Mouse (Mus musculus) intestine, embryonic 16.5 days (tissue): Measurements from ENCODE around the gene Ptprn. TPM values are rescaled to one million over a fixed set of nuclear protein-coding genes. Genes with fewer than 3 reads are reported as not detected.
A peak's percentile ranks its signal among the peaks of the same experiment; 100 is the strongest.
"Not testable (repeated sequence)": the region's sequence is repeated elsewhere in the genome, so short reads cannot be mapped to it uniquely, and the experiment has no call there.

Experiments
- ATAC-seq: fragments of 200-750 bp; cut with Nextera tagmentation; 2 replicates; pipeline ENCODE4 v1.8.0; 2017; ENCODE audit warnings: moderate TSS enrichment, moderate library complexity
- H3K27ac ChIP-seq: fragments of 300-500 bp; sonication (generic); 2 replicates; pipeline ENCODE4 v1.5.1; 2014; ENCODE audit warnings: mild to moderate bottlenecking, low read length
- H3K27me3 ChIP-seq: fragments of 300-500 bp; sonication (generic); replicated peaks from 2 replicates; pipeline ENCODE4 v1.6.1; 2014; ENCODE audit warnings: low read length, control low read depth, mixed read lengths; ENCODE audit not compliant: control insufficient read depth, insufficient read depth
- H3K36me3 ChIP-seq: fragments of 300-500 bp; sonication (generic); 2 replicates; pipeline ENCODE4 v1.6.1; 2014; ENCODE audit warnings: low read length, control low read depth; ENCODE audit not compliant: control insufficient read depth, insufficient read depth
- H3K4me1 ChIP-seq: fragments of 300-500 bp; sonication (generic); 2 replicates; pipeline ENCODE4 v1.6.1; 2014; ENCODE audit warnings: low read length, control low read depth, mixed read lengths; ENCODE audit not compliant: control insufficient read depth, insufficient read depth
- H3K4me2 ChIP-seq: fragments of 300-500 bp; sonication (generic); 2 replicates; pipeline ENCODE4 v1.6.1; 2014; ENCODE audit warnings: low read depth, low read length, control low read depth
- H3K4me3 ChIP-seq: fragments of 300-500 bp; sonication (generic); 2 replicates; pipeline ENCODE4 v1.5.1; 2014; ENCODE audit warnings: mild to moderate bottlenecking, low read length
- H3K9ac ChIP-seq: fragments of 300-500 bp; sonication (generic); 2 replicates; pipeline ENCODE4 v1.6.1; 2014; ENCODE audit warnings: low read depth, low read length
- H3K9me3 ChIP-seq: fragments of 300-500 bp; sonication (generic); 2 replicates; pipeline ENCODE4 v1.6.1; 2016; ENCODE audit warnings: low read length, control low read depth; ENCODE audit not compliant: control insufficient read depth
- WGBS: fragments of 180-500 bp; shearing (Covaris S2); extraction: QIAGEN DNeasy Blood & Tissue Kit; methylation state at CpG from one replicate; pipeline ENCODE4 v1.1.7; 2014; 5-methylcytosine and 5-hydroxymethylcytosine counted together
- polyA plus RNA-seq: library from polyadenylated mRNA; unstranded; fragments of >200 nt; fragmentation: Nextera tagmentation; extraction: Ambion mirVana; gene quantifications from 2 replicates; pipeline ENCODE4 v1.2.1, GENCODE M21; 2015

Ptprn gene
- polyA plus RNA-seq, 1 experiment from 2014 or later, result 2.9 TPM

- Histone ChIP-seq H3K4me3 (no peak overlapping the region), H3K4me2 (no peak overlapping the region), H3K36me3 (peaks cover 9% of the 10 kb centered on the region; the same call in 1 of the 2 replicates), H3K9ac (no peak overlapping the region), H3K27ac (no peak overlapping the region), H3K27me3 (no peaks in the 10 kb centered on the region), H3K4me1 (peaks cover 8% of the 10 kb centered on the region), H3K9me3 (no peaks in the 10 kb centered on the region)
- peak; percentile 5; the same call in 1 of the 2 replicates for ATAC-seq
- WGBS, result 90% methylated on average over 12 of the region's 12 CpGs
Measured at GRCm38 (mm10) chr1:75244175-75244826, 20.0 kb downstream of the Ptprn start.

GRCm38 (mm10) chr1:75243411-75243810 is 20.9 kb downstream of the Ptprn start:
- no peak for ATAC-seq
- H3K36me3 ChIP-seq, result peaks cover 9% of the 10 kb centered on the region; the same call in 1 of the 2 replicates
- H3K9me3 ChIP-seq, result no peaks in the 10 kb centered on the region
- H3K4me1 ChIP-seq, result peaks cover 8% of the 10 kb centered on the region
- no peak overlapping the region for H3K9ac ChIP-seq
- no peak overlapping the region for H3K4me2 ChIP-seq
- no peaks in the 10 kb centered on the region for H3K27me3 ChIP-seq
- no peak overlapping the region for H3K27ac ChIP-seq
- 88% methylated on average over 14 of the region's 14 CpGs for WGBS
- H3K4me3 ChIP-seq, result no peak overlapping the region

GRCm38 (mm10) chr1:75239591-75239990 is 24.7 kb downstream of the Ptprn start:
- H3K27me3 ChIP-seq, result no peaks in the 10 kb centered on the region
- peaks cover 5% of the 10 kb centered on the region for H3K4me1 ChIP-seq
- no peak overlapping the region for H3K4me2 ChIP-seq
- no peak overlapping the region for H3K4me3 ChIP-seq
- H3K27ac ChIP-seq, result no peak overlapping the region
- H3K36me3 ChIP-seq, result peaks cover 9% of the 10 kb centered on the region; the same call in 1 of the 2 replicates
- no peak overlapping the region for H3K9ac ChIP-seq
- ATAC-seq, result no peak
- whole genome bisulfite sequencing, result 81% methylated on average over 10 of the region's 10 CpGs
- no peaks in the 10 kb centered on the region for H3K9me3 ChIP-seq

- WGBS, result under 1% methylated on average over 64 of the region's 64 CpGs
Measured at GRCm38 (mm10) chr1:75236117-75237050, 27.9 kb downstream of the Ptprn start, which contains the start of gene Dnajb2. Gene Dnajb2, plus strand, starts transcription at chr1:75236406.

GRCm38 (mm10) chr1:75234606-75235005 is 29.7 kb downstream of the Ptprn start:
- peaks cover 7% of the 10 kb centered on the region for H3K4me1 ChIP-seq

More at GRCm38 (mm10) chr1:75236117-75237050, 27.9 kb downstream of the Ptprn start, which contains the start of gene Dnajb2:
- peak within 1 kb of the TSS; percentile 62 for H3K4me3 ChIP-seq
- H3K27ac ChIP-seq, result peak within 1 kb of the TSS; percentile 84
- no peaks in the 10 kb centered on the region for H3K9me3 ChIP-seq
- 0 out of 2 replicates have a peak, but pooled peaks cover 2% of the 10 kb centered on the region for H3K36me3 ChIP-seq
- peak; percentile 94 for ATAC-seq
- H3K4me2 ChIP-seq, result peak within 1 kb of the TSS; percentile 68
- H3K4me1 ChIP-seq, result peaks cover 7% of the 10 kb centered on the region
- H3K27me3 ChIP-seq, result no peaks in the 10 kb centered on the region; the same call in 1 of the 2 replicates
- peak within 1 kb of the TSS; percentile 72 for H3K9ac ChIP-seq

GRCm38 (mm10) chr1:75232489-75232888 is 31.8 kb downstream of the Ptprn start:
- H3K4me2 ChIP-seq, H3K27me3 ChIP-seq, H3K9ac ChIP-seq, H3K4me1 ChIP-seq, H3K4me3 ChIP-seq, H3K27ac ChIP-seq, ATAC-seq, H3K9me3 ChIP-seq, H3K36me3 ChIP-seq: not testable (repeated sequence)
- 71% methylated on average over 4 of the region's 4 CpGs for WGBS

More at GRCm38 (mm10) chr1:75234606-75235005, 29.7 kb downstream of the Ptprn start:
- Histone ChIP-seq H3K36me3 (no peaks in the 10 kb centered on the region), H3K9me3 (no peaks in the 10 kb centered on the region), H3K27me3 (no peaks in the 10 kb centered on the region; the same call in 1 of the 2 replicates), H3K4me3 (no peak overlapping the region), H3K9ac (no peak overlapping the region), H3K27ac (no peak overlapping the region), H3K4me2 (no peak overlapping the region)
- ATAC-seq, result no peak; the same call in 1 of the 2 replicates
- WGBS, result 3% methylated on average over 8 of the region's 8 CpGs

GRCm38 (mm10) chr1:75231664-75232152 is 32.6 kb downstream of the Ptprn start, which contains the start of gene A630095N17Rik:
Gene A630095N17Rik, minus strand, starts transcription at chr1:75232102.
- Histone ChIP-seq H3K4me1 (peaks cover 5% of the 10 kb centered on the region; the same call in 1 of the 2 replicates), H3K9ac (no peak within 1 kb of the TSS), H3K4me2 (no peak within 1 kb of the TSS), H3K36me3 (no peaks in the 10 kb centered on the region), H3K27me3 (no peaks in the 10 kb centered on the region; the same call in 1 of the 2 replicates), H3K4me3 (no peak within 1 kb of the TSS), H3K9me3 (no peaks in the 10 kb centered on the region), H3K27ac (no peak within 1 kb of the TSS)
- 70% methylated on average over 5 of the region's 5 CpGs for WGBS
- ATAC-seq, result no peak

GRCm38 (mm10) chr1:75231224-75231623 is 33.1 kb downstream of the Ptprn start:
- no peak for ATAC-seq
- Histone ChIP-seq H3K27ac (no peak overlapping the region), H3K4me1 (peaks cover 5% of the 10 kb centered on the region; the same call in 1 of the 2 replicates), H3K4me3 (no peak overlapping the region), H3K9ac (no peak overlapping the region), H3K36me3 (no peaks in the 10 kb centered on the region), H3K9me3 (no peaks in the 10 kb centered on the region), H3K4me2 (no peak overlapping the region), H3K27me3 (no peaks in the 10 kb centered on the region; the same call in 1 of the 2 replicates)
- 83% methylated on average over 4 of the region's 4 CpGs for WGBS
